Mouse (Mus musculus) adrenal gland, adult 2 months (tissue): ENCODE data around the gene Prmt8. TPM values are rescaled to one million over a fixed set of nuclear protein-coding genes. Genes with fewer than 3 reads are reported as not detected.
A peak's percentile ranks its signal among the peaks of the same experiment; 100 is the strongest.

Experiments
- DNase-seq: peaks from one replicate; pipeline ENCODE4 v3.0.0; 2021
- microRNA-seq, 2 experiments: library from miRNA; unstranded; fragments of <30 nt; microRNA quantifications; one replicate each; pipeline ENCODE4 v1.2.0; 2021
- polyA plus RNA-seq: library from polyadenylated mRNA; depleted of rRNA; stranded (reverse); fragments of >200 nt; gene quantifications from 2 replicates; pipeline ENCODE4 v1.2.3, GENCODE M21; 2012; rRNA removed
- total RNA-seq, 2 experiments: library from RNA; stranded (reverse); gene quantifications; 2 replicates each; pipeline ENCODE4 v1.2.3; 2021

Gene Prmt8
- total and polyA plus RNA-seq, 3 experiments: not detected

- no peak for DNase-seq
Measured at GRCm38 (mm10) chr6:127661717-127662292, 107.5 kb downstream of the Prmt8 start.

- no peak for DNase-seq
Measured at GRCm38 (mm10) chr6:127659966-127660365, 109.3 kb downstream of the Prmt8 start.

GRCm38 (mm10) chr6:127659472-127659871 is 109.8 kb downstream of the Prmt8 start:
- no peak for DNase-seq

- peak; percentile 32 for DNase-seq
Measured at GRCm38 (mm10) chr6:127657152-127657551, 112.1 kb downstream of the Prmt8 start.

GRCm38 (mm10) chr6:127655988-127656387 is 113.3 kb downstream of the Prmt8 start:
- no peak for DNase-seq

- no peak for DNase-seq
Measured at GRCm38 (mm10) chr6:127641077-127641801, 128.0 kb downstream of the Prmt8 start.

Small RNA genes lying within 50 kb of the gene (microRNA-seq; reads per million reads assigned to microRNA genes)
- gene Mir7233: 0 reads per million in 2 experiments

Other genes starting within 250 kb of the Prmt8 start
- gene Cracr2a, start 208.1 kb downstream of the Prmt8 start, total RNA-seq: 1 to 10 TPM; 1.9 to 3.0 TPM
- 0.66 and 1.0 TPM in 2 replicates for gene Cracr2a, start 208.1 kb downstream of the Prmt8 start, polyA plus RNA-seq
- gene Tspan11, start 118.1 kb upstream of the Prmt8 start, total RNA-seq: 10 to 100 TPM in 1 of 2 experiments, 1 to 10 TPM in 1; 4.4 to 20.1 TPM
- 12.5 and 13.2 TPM in 2 replicates for gene Tspan11, start 118.1 kb upstream of the Prmt8 start, polyA plus RNA-seq